Mouse (Mus musculus) urinary bladder, postnatal 36 days (tissue): Measurements from ENCODE around the gene Rita1.

Source experiments
- DNase-seq, 2 experiments: peaks; one replicate each; pipeline ENCODE4 v3.0.0; 2022; ENCODE audit warnings: low spot score in 2 of 2, mixed read lengths in 1 of 2

Gene Rita1

GRCm38 (mm10) chr5:120627515-120628300 is 15.3 kb upstream of the Rita1 start:
- no peak for DNase-seq

- DNase-seq: no peak
Measured at GRCm38 (mm10) chr5:120626399-120626798, 14.0 kb upstream of the Rita1 start.

GRCm38 (mm10) chr5:120624427-120624826 is 12.0 kb upstream of the Rita1 start:
- DNase-seq: no peak

- no peak for DNase-seq
Measured at GRCm38 (mm10) chr5:120622198-120622851, 9.9 kb upstream of the Rita1 start.

GRCm38 (mm10) chr5:120621846-120622197 is 9.4 kb upstream of the Rita1 start:
- no peak for DNase-seq

- no peak for DNase-seq
Measured at GRCm38 (mm10) chr5:120621078-120621765, 8.8 kb upstream of the Rita1 start.

- DNase-seq: peak; percentile 65 to 72
Measured at GRCm38 (mm10) chr5:120620375-120621077, 8.1 kb upstream of the Rita1 start.

- DNase-seq: no peak
Measured at GRCm38 (mm10) chr5:120619201-120619600, 6.8 kb upstream of the Rita1 start.

GRCm38 (mm10) chr5:120618778-120619177 is 6.4 kb upstream of the Rita1 start:
- no peak for DNase-seq

- no peak for DNase-seq
Measured at GRCm38 (mm10) chr5:120615903-120616302, 3.5 kb upstream of the Rita1 start.

GRCm38 (mm10) chr5:120612822-120613604 is 624 bp upstream of the Rita1 start:
- DNase-seq: peak; percentile 100

- no peak for DNase-seq
Measured at GRCm38 (mm10) chr5:120611416-120611815, 973 bp downstream of the Rita1 start.

- DNase-seq: no peak
Measured at GRCm38 (mm10) chr5:120610906-120611305, 1.5 kb downstream of the Rita1 start.

- DNase-seq: no peak
Measured at GRCm38 (mm10) chr5:120609246-120609775, 3.1 kb downstream of the Rita1 start.

- DNase-seq: no peak
Measured at GRCm38 (mm10) chr5:120607335-120607734, 5.1 kb downstream of the Rita1 start.

- no peak for DNase-seq
Measured at GRCm38 (mm10) chr5:120606590-120607200, 5.7 kb downstream of the Rita1 start.

GRCm38 (mm10) chr5:120605688-120606087 is 6.7 kb downstream of the Rita1 start:
- peak; percentile 86 to 88 for DNase-seq

- no peak for DNase-seq
Measured at GRCm38 (mm10) chr5:120605241-120605661, 7.1 kb downstream of the Rita1 start.

- DNase-seq: peak; percentile 66 to 81
Measured at GRCm38 (mm10) chr5:120604839-120605238, 7.5 kb downstream of the Rita1 start.

- no peak for DNase-seq
Measured at GRCm38 (mm10) chr5:120603515-120603914, 8.9 kb downstream of the Rita1 start.
